Mouse (Mus musculus) myocyte (in vitro differentiated cells): ENCODE measurements around the gene Odaph. TPM values are rescaled to one million over a fixed set of nuclear protein-coding genes. Genes with fewer than 3 reads are reported as not detected.

Experiments used
- H3K27me3 ChIP-seq: one replicate; pipeline ENCODE4 v1.6.1; 2011; ENCODE audit not compliant: control insufficient read depth, insufficient read depth, insufficient read length
- H3K36me3 ChIP-seq: one replicate; pipeline ENCODE4 v1.6.1; 2011; ENCODE audit not compliant: control insufficient read depth, insufficient read depth
- H3K4me2 ChIP-seq: one replicate; pipeline ENCODE4 v1.6.1; 2011; ENCODE audit warnings: low read depth, control low read depth
- H3K4me3 ChIP-seq: one replicate; pipeline ENCODE4 v1.5.1; 2011; ENCODE audit warnings: mild to moderate bottlenecking, control low read depth, moderate library complexity
- H3K79me2 ChIP-seq: one replicate; pipeline ENCODE4 v1.6.1; 2011; ENCODE audit not compliant: control insufficient read depth, insufficient read depth
- H3ac ChIP-seq: one replicate; pipeline ENCODE4 v1.6.1; 2011; ENCODE audit not compliant: control insufficient read depth, insufficient read length
- CEBPB ChIP-seq: IDR thresholded peaks from 2 replicates; pipeline ENCODE4 v1.6.1; 2011; ENCODE audit warnings: mild to moderate bottlenecking, moderate library complexity; ENCODE audit not compliant: poor library complexity, insufficient read depth, severe bottlenecking
- E2F4 ChIP-seq: IDR thresholded peaks from one replicate; pipeline ENCODE4 v1.6.1; 2011; ENCODE audit warnings: mild to moderate bottlenecking, control low read depth, moderate library complexity; ENCODE audit not compliant: insufficient read depth
- MAX ChIP-seq: IDR thresholded peaks from one replicate; pipeline ENCODE4 v1.6.1; 2011; ENCODE audit warnings: low read depth, mild to moderate bottlenecking, control low read depth
- MYOD1 ChIP-seq, 3 experiments: IDR thresholded peaks; one replicate each; pipeline ENCODE4 v1.6.1; 2011; ENCODE audit warnings: control low read depth in 2 of 3, low read depth in 2 of 3, mild to moderate bottlenecking in 2 of 3, moderate library complexity in 1 of 3; ENCODE audit not compliant: insufficient read length in 2 of 3, control insufficient read depth in 1 of 3
- MYOG ChIP-seq, 3 experiments: IDR thresholded peaks; one replicate each; pipeline ENCODE4 v1.6.1; 2011; ENCODE audit warnings: control low read depth in 2 of 3, low read depth in 2 of 3, mild to moderate bottlenecking in 2 of 3; ENCODE audit not compliant: insufficient read length in 2 of 3, control insufficient read depth in 1 of 3, insufficient read depth in 1 of 3
- POLR2A ChIP-seq: IDR thresholded peaks from one replicate; pipeline ENCODE4 v1.6.1; 2011; ENCODE audit warnings: low read depth, mild to moderate bottlenecking, control low read depth, moderate library complexity; ENCODE audit not compliant: insufficient read length
- POLR2AphosphoS2 ChIP-seq: IDR thresholded peaks from one replicate; pipeline ENCODE4 v1.6.1; 2011; ENCODE audit warnings: low read depth, control low read depth; ENCODE audit not compliant: insufficient read length
- REST ChIP-seq: IDR thresholded peaks from one replicate; pipeline ENCODE4 v1.6.1; 2011; ENCODE audit warnings: mild to moderate bottlenecking, control low read depth, moderate library complexity; ENCODE audit not compliant: insufficient read depth, insufficient read length
- SRF ChIP-seq: IDR thresholded peaks from one replicate; pipeline ENCODE4 v1.6.1; 2011; ENCODE audit warnings: low read depth; ENCODE audit not compliant: control insufficient read depth, insufficient read length
- TCF12 ChIP-seq: IDR thresholded peaks from one replicate; pipeline ENCODE4 v1.6.1; 2011; ENCODE audit warnings: mild to moderate bottlenecking, control low read depth; ENCODE audit not compliant: poor library complexity, insufficient read depth, severe bottlenecking
- TCF3 ChIP-seq: IDR thresholded peaks from one replicate; pipeline ENCODE4 v1.6.1; 2011; ENCODE audit warnings: low read depth, control low read depth; ENCODE audit not compliant: insufficient read length
- USF1 ChIP-seq: IDR thresholded peaks from one replicate; pipeline ENCODE4 v1.6.1; 2011; ENCODE audit warnings: low read depth, mild to moderate bottlenecking, control low read depth, moderate library complexity
- polyA plus RNA-seq: library from polyadenylated mRNA; unstranded; fragments of >200 nt; fragmentation: generic; extraction: Trizol; gene quantifications from one replicate; pipeline ENCODE4 v1.2.1, GENCODE M21; 2012; ENCODE audit warnings: missing spikeins

Gene Odaph
- polyA plus RNA-seq, 1 experiment, result not detected

DNA sequence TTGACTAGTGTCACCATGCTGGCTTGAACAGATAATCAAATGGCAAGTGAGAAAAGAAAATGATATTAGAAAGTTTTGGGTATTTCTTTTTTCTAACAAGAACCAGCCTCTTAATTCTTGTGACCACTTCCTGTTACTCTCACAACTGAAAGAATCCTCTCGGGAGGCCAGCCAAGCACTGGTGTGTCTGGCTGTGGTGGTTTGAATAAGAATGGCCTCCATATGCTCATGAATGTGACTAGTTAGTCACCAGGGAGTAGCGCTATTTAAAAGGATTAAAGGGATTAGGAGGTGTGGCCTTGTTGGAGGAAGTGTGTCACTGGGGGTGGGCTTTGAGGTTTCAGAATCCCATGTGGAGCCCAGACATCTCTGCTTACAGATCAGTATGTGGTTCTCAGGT, 1.6 kb upstream of the Odaph start:
- Histone ChIP-seq H3K79me2 (no peaks in the 10 kb centered on the region), H3K36me3 (no peaks in the 10 kb centered on the region), H3K4me3 (no peak overlapping the region), H3K27me3 (no peaks in the 10 kb centered on the region), H3ac (no peak overlapping the region), H3K4me2 (no peak overlapping the region)
- TF ChIP-seq TCF3, result no peak
- TF ChIP-seq POLR2A, result no peak
- no peak for TF ChIP-seq E2F4
- no peak for TF ChIP-seq TCF12
- TF ChIP-seq REST, result no peak
- TF ChIP-seq SRF, result no peak
- TF ChIP-seq USF1, result no peak

DNA sequence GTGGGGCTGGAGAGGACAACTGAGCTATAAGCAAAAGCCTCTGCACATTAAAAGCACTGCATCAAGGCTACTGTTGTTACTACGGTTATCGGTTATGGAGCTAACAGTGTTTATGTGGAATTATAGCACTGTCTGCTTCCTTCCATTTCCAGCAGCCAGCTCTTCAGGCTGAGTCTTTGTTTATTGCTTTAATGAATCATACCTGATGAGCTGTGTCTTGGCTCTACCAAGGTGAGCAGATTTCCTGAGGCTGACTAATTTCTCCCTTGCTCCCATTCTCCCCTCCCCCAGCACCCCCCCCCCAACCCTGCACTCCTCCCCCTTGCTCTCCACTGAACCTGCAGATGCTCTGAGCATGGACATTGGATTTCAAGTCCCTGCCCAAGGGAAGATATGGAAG, 524 bp downstream of the Odaph start:
- Histone ChIP-seq H3K27me3 (no peaks in the 10 kb centered on the region), H3K79me2 (no peaks in the 10 kb centered on the region), H3K4me2 (no peak overlapping the region), H3ac (no peak overlapping the region), H3K4me3 (no peak overlapping the region), H3K36me3 (no peaks in the 10 kb centered on the region)
- TF ChIP-seq REST, result no peak
- TF ChIP-seq USF1, result no peak
- no peak for TF ChIP-seq MAX

DNA sequence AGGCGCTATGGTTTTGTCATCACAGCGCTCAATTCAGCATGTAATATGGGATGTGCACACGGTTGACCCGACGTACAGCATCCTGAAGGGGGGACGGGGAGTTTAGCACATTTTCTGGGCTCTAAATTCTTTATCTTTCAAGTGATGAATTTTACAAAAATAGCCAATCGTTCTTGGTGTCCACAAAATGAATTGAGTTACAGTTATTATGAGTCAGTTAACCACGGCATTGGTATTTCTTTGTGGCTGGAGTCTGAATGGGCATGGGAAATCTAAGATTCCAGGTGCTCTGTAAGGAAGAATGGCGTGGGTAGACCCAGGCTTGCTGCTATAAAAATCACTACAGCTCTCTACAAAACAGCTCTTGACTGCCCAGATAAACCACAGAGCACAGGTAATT, 2.0 kb downstream of the Odaph start:
- no peak overlapping the region for H3K4me3 ChIP-seq
- no peaks in the 10 kb centered on the region for H3K27me3 ChIP-seq
- no peaks in the 10 kb centered on the region for H3K79me2 ChIP-seq
- no peak overlapping the region for H3ac ChIP-seq
- H3K4me2 ChIP-seq, result no peak overlapping the region
- TF ChIP-seq USF1 (no peak), CEBPB (no peak), POLR2A (no peak), REST (no peak)
- no peaks in the 10 kb centered on the region for H3K36me3 ChIP-seq

DNA sequence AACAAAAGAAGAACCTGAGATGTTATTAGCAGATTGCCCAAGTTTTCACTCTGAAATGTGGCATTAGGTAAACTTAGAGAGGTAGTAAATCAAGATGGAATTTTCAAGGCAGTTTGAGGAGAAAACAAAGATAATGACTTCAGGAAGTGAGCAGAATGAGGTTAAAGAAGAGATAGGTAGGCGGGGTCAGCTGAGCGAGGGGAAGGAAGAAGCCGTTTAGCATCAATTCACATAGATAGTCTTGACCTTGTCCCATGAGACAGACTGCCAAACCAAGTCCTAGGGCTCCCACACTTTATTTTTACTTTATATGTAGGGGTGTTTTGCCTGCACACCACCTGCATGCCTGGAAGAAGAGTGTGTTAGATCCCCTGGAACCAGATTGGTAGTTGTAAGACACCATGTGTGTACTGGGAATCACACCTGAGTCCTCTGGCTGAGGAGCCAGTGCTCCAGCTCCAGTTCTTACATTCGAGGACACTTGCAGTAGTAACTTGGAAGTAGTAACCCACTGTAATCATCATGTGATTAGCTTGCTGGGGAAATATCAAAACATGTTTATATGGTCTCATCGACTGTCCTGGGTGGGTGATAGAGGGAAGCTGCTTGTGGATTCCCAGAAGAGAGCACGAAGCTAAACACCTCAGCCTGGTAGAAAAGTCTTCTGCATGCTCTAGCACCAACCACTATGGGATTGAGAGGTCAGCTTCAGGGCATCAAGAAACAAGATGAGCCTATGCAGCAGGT, 4.1 kb downstream of the Odaph start:
- Histone ChIP-seq H3K27me3 (no peaks in the 10 kb centered on the region), H3K79me2 (no peaks in the 10 kb centered on the region), H3ac (no peak overlapping the region), H3K36me3 (no peaks in the 10 kb centered on the region), H3K4me3 (no peak overlapping the region), H3K4me2 (no peak overlapping the region)
- TF ChIP-seq POLR2A, result no peak
- no peak for TF ChIP-seq USF1
- TF ChIP-seq CEBPB, result no peak
- TF ChIP-seq MYOG (IDR thresholded peaks at IDR 0.05; ENCODE audit: control insufficient read depth in 1 of 3, insufficient read depth in 1 of 3, insufficient read length in 2 of 3, low read depth in 2 of 3), result no peak
- TF ChIP-seq TCF12, result no peak
- TF ChIP-seq MAX, result no peak
- TF ChIP-seq SRF, result no peak
- no peak for TF ChIP-seq MYOD1 (IDR thresholded peaks at IDR 0.05; ENCODE audit: control insufficient read depth in 1 of 3, insufficient read length in 2 of 3, low read depth in 2 of 3)
- TF ChIP-seq POLR2AphosphoS2, result no peak
- TF ChIP-seq E2F4, result no peak
- TF ChIP-seq TCF3, result no peak
- TF ChIP-seq REST, result no peak

DNA sequence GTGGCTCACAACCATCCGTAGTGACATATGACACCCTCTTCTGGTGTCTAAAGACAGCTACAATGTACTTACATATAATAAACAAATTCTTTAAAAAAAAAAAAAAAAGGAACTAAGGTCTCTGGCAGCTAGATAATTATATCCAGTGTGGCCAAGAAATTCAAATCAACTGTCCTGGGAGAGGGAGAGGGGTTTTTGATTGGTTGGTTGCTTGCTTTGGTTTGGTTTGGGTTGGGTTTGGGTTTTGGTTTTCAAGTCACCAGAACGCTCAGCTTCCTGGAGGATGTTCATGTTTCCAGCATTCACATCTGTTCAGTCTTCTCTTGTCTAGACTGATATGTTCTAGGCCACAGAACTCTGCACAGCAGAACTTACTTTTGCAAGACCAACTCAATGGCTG, 5.8 kb downstream of the Odaph start:
- no peak overlapping the region for H3K4me3 ChIP-seq

More for the DNA sequence above, 5.8 kb downstream of the Odaph start:
- Histone ChIP-seq H3K79me2 (no peaks in the 10 kb centered on the region), H3K36me3 (no peaks in the 10 kb centered on the region), H3K27me3 (no peaks in the 10 kb centered on the region), H3K4me2 (no peak overlapping the region), H3ac (no peak overlapping the region)
- TF ChIP-seq MYOD1 (IDR thresholded peaks at IDR 0.05; ENCODE audit: control insufficient read depth in 1 of 3, insufficient read length in 2 of 3, low read depth in 2 of 3) (no peak), USF1 (no peak), MYOG (IDR thresholded peaks at IDR 0.05; ENCODE audit: control insufficient read depth in 1 of 3, insufficient read depth in 1 of 3, insufficient read length in 2 of 3, low read depth in 2 of 3) (no peak), POLR2A (no peak), E2F4 (no peak), POLR2AphosphoS2 (no peak), REST (no peak), TCF12 (no peak), SRF (no peak), MAX (no peak), CEBPB (no peak), TCF3 (no peak)
